Comparison of ENCODE assay signal across 9 mouse cellular contexts in the genomic region with DNA sequence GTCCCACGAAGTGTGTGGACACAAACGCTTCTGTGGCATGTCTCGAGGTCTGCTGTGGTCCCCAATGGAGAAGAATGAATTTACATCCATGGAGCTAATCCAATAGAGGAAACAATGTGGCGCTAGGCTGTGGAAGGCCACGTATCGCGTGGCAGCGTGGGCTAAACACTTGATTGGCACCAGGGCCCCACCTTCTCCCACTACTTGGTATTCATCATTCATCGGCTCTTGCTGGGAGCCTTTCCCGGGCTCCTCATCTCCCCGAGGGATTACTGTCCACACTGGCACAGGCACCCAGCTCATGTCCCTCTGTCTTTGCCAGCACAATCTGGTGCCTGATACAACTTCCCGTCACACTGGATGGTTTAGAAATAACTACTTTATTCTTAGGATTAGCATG.
DNase-seq lines count a peak whose midpoint lies in the region.
"Had no signal": no experiment of that assay in that cellular context is flagged by ENCODE, and none has a peak within 500 bp of the region (broad histone marks: within the 10 kb centered on the region; RNA-seq: fewer than 3 reads in every experiment).

No protein-coding gene starts in this region.

- DNase-seq in gastrocnemius, adult 18-20 months (ENCODE audit: low spot score): peak; percentile 36
- no peak for DNase-seq in gastrocnemius, postnatal 25 days
- peak; percentile 29 for DNase-seq in layer of hippocampus, adult 9-11 months
- DNase-seq in layer of hippocampus, adult 9-10 months (ENCODE audit: low spot score): no peak
- peak; percentile 66 to 81 for DNase-seq in right cerebral cortex, postnatal 10 days (ENCODE audit: low spot score in 2 of 2)
- no peak for DNase-seq in right cerebral cortex, postnatal 25 days
- no peak for DNase-seq in liver
- DNase-seq: liver, embryonic 13.5 days; spleen, adult 18-20 months had no signal

Comparison
In these comparisons a context has a peak if more than half of its experiments do, and no peak if none do; other contexts are left out.
1. DNase-seq: peak in gastrocnemius, adult 18-20 months (single experiment), layer of hippocampus, adult 9-11 months (single experiment) and right cerebral cortex, postnatal 10 days (2 of 2); none in gastrocnemius, postnatal 25 days (single experiment), layer of hippocampus, adult 9-10 months (single experiment), right cerebral cortex, postnatal 25 days (single experiment) and liver (single experiment).